Mouse (Mus musculus) cerebellum, postnatal 4 days (tissue): ENCODE measurements at regions not wholly inside any gene's neighbourhood (a gene's known extent, or its start where the extent isn't known, plus 50 kb on each side); places are given as distances from the start of the nearest gene placed in this dataset.

ENCODE experiments used
- DNase-seq, 2 experiments: peaks; one replicate each; pipeline ENCODE4 v3.0.0; 2022; ENCODE audit warnings: low spot score in 2 of 2, mixed read lengths in 1 of 2

GRCm38 (mm10) chr1:155472112-155472955, 55.1 kb upstream of the Xpr1 start:
- DNase-seq: no peak

DNA sequence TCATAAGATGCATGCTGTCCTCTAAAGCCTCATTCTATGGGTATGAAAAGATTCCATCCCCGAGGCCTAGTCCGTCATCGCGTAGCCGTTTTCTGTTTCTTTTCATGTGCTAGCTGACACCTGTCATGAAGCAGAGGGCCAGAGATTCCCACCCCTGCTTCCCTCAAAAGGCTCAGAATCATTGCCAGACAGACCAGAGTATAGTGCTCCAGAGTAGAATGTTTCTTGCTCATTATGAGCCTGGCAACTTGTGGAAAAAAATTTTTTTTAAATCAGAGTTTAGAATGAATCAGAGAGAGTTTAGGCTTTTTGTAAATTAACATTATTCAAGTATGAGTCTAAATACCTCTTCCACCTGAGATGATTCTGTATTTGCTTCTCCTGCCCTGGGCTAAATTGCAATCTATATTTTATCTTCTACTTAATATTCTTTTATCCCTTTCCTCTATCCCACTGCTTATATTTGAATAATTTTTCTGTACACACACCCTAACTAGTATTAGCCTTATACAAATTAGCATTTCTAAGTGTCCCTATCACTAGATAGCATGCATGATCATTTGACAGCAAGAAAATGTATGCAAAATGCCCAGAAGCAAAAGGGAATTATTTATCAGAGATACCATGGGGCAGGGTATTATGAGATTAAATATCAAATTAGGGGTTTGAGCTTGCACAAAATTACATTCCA, 55.9 kb upstream of the Xpr1 start:
- DNase-seq: no peak

- DNase-seq: no peak
Measured at GRCm38 (mm10) chr1:155474973-155475372, 57.8 kb upstream of the Xpr1 start.

- DNase-seq: no peak
Measured at GRCm38 (mm10) chr1:155476237-155476636, 59.0 kb upstream of the Xpr1 start.

DNA sequence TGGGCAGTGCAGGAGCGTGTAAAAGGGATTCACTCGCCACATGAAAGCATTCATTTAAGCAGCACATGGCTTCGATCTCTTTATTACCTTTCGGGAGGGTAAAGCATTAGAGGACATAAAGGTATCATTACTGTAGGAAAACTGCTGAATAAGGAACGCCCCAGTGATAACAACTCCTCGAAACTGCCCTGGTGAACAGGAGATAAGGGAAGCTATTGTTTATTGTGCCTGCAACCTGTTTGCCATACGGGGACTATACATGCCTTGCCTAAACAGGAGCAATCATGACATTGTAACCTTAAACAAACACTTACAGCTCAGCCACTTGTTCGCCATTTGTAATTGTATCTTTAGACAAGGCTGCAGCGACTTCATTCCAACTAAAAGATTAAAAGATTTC, 64.9 kb upstream of the Xpr1 start:
- DNase-seq: no peak

DNA sequence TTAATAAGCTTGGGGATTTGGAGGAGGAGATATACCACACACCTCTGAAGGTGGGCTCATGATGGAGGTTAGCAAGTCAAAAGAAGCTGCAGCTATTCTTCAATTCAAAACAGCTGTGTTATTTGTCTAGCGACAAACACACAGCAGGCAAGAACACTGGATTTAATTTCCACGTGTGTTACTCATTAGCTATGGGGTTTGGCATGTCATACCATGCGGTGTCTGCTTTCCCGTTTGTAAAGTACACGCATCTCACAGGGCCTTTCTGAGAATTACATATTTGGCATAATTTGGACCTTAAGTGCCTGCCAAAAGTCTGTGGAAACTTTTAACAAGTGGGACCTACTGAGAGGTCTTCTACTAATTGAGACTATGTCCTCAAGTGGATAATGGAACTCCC, 65.5 kb upstream of the Xpr1 start:
- no peak for DNase-seq

- no peak for DNase-seq
Measured at GRCm38 (mm10) chr1:155483693-155484092, 66.5 kb upstream of the Xpr1 start.

DNA sequence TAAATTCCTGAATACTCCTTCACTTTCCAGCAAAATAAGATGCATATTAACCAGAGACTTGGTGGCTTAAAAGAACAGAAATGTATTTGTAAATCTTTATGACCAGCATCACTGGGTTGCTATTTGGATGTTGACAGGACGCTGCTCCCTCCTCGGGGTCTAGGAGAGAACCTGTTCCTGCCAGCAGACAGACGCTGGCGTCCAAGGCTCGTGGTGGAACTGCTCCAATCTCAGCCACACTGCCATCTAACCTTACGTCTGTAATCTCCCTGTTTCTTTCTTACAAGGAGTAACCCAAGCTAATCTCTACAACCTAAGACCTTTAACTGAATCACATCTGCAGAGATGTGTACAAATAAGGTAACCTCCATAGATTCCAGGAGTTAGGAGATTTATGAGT, 70.1 kb upstream of the Acbd6 start:
- no peak for DNase-seq

- DNase-seq: no peak
Measured at GRCm38 (mm10) chr1:155488966-155489661, 68.8 kb upstream of the Acbd6 start.

GRCm38 (mm10) chr1:155490131-155490530, 67.8 kb upstream of the Acbd6 start:
- no peak for DNase-seq

- peak in 1 of 2 experiments; percentile 22 for DNase-seq
Measured at GRCm38 (mm10) chr1:155491205-155492026, 66.5 kb upstream of the Acbd6 start.

GRCm38 (mm10) chr1:155493333-155493732, 64.6 kb upstream of the Acbd6 start:
- DNase-seq: no peak

- no peak for DNase-seq
Measured at GRCm38 (mm10) chr1:155493799-155494198, 64.1 kb upstream of the Acbd6 start.

DNA sequence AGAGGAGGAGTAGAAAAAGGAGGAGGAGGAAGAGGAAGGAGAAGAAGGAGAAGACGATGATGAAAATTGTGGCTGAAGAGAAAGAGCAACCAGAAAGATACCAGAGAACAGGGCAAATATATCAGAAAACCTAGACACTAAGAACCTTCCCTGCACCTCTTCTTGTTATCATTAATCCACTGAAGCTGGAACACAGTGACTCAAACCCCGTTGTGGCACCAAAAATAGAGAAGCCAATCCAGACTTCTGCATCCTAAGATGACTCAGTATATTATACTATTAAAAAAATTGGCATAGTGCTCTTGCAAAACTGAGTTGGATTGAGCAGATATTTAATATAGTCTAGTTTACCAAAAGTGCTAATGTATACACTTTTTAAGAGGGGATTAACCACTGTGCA, 63.6 kb upstream of the Acbd6 start:
- no peak for DNase-seq

DNA sequence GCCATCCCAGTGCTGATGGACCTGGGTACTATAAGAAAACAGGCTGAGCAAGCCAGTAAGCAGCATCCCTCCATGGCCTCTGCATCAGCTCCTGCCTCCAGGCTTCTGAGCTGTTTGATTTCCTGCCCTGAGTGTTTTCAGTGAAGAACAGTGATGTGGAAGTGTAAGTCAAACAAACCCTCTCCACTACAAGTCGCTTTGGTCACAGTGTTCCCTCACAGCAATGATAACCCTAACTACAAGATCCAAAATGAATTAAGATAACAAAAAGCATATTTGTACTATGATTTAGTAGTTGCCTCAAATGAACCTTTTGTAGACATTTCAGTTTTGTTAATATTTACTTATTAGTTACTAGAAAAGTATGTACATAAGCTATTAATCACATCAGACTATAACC, 58.2 kb upstream of the Acbd6 start:
- no peak for DNase-seq

DNA sequence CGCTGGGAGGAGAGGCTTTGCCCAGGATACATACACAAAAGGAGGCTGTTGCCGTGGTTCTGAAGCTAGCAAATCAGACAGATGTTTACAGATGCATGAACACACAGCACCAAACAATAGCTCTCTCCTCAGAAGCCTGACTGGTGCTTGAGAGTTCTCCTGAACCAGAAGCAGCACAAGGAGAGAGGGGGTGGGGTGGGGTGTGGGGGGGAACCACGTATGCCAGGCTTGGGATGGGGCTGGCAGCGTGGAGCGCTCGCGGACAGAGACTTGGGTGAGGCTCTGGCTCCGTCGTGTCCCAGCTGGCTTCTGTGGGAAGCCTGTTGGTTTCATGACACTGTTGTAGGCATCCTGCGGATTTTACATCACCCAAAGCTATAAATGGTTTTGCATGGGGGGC, 55.1 kb upstream of the Acbd6 start:
- DNase-seq: no peak

- DNase-seq: no peak
Measured at GRCm38 (mm10) chr1:155504581-155505328, 53.2 kb upstream of the Acbd6 start.

DNA sequence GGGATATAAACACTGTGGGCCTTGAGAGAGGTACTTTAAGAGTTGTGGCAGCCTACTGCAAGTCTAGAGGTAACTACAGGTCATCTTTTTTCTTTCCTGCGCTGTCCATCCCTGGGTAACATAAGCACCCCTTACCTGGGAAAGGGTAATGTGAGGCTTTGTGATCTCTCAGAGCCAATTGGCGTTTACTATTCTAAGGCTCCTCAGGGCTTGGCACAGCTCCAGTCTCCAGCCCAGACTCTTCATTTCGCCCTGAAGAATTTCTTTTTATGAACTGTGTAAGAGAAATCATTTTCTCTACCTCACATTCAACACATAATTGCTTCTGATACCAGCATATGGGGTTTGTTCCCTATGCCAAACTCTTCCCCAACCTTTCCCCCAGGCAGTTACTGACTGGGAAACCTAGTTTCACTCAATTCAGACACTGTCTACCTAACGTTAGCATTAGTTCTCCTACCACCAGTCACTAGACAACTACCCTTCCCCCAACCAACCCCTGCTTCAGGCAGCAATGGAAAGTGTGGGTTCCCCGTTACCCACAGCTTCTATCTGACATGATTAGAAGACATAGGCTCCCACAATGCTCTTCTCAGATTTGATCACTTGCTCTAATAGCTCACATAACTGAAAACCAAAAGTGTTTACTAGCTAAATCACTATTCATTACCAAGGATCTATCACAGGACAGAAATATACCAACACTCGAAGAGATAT, 52.4 kb upstream of the Acbd6 start:
- no peak for DNase-seq
